Mouse (Mus musculus) megakaryocyte, embryonic 14.5 days (primary cell): ENCODE results near the gene Cisd3.

ENCODE experiments used
- FLI1 ChIP-seq: IDR thresholded peaks from 2 replicates; pipeline ENCODE4 v1.6.1; 2012; ENCODE audit warnings: low read length, inconsistent platforms, mixed read lengths
- GATA1 ChIP-seq: IDR thresholded peaks from 3 replicates; pipeline ENCODE4 v1.6.1; 2012; ENCODE audit warnings: mixed read lengths, low read length, inconsistent platforms, borderline replicate concordance

GRCm38 (mm10) chr11:97714784-97715760 lies 29.4 kb downstream of the Cisd3 start:
- no peak for TF ChIP-seq GATA1
- no peak for TF ChIP-seq FLI1
